Mouse (Mus musculus) spleen, adult 18-20 months (tissue): Measurements from ENCODE around the gene Duxbl1.
"Not testable (repeated sequence)": the region's sequence is repeated elsewhere in the genome, so short reads cannot be mapped to it uniquely, and the experiment has no call there.

Experiments
- DNase-seq, 2 experiments: peaks; one replicate each; pipeline ENCODE4 v3.0.0; 2022; ENCODE audit warnings: mixed read lengths in 2 of 2

Duxbl1 gene

DNA sequence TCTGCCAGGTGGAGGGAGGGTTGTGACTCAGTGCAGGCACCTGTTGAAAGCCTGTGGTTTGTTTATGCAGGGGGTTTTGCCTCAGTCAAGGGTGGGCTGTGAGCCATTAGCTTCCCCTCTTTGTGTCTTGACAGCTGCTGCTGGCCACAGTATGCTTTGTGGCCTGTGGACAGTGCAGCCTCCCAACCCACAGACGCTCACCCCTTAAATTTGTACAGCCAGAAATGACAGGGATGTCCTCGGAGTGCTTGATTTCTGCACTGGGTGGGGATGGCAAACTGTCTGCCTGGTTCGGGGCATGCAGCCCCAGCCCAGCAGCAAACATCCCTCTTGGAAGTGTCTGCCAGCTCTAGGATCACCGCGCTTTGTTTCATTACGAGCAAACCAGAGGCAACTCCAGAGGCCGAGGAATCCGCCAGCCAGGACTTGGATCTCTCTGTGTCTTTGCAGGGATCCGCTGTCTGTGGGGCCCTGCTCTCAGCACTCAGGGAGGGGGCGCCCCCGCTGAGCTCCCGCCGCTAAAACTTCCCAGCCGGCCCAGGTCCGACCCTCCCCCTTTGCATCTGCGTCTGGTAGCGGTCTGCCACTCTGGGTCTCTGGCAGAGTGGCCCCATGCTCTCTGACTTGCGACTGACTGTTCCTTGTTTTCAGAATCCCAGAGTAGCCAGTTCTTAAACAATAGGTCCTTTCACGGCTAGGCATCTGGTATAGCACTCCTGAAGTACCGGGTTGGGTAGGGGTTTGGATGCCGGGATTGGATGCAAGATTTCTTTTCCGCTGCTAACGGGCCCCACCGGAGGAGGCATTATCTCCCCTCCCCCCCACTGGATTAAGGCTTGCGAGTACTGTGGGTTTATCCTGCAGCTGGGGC lies at the start of gene Duxbl1:
Gene Duxbl1 (plus strand): TSS at position 207 of the 871 bp plus-strand sequence.
- not testable (repeated sequence) for DNase-seq

DNA sequence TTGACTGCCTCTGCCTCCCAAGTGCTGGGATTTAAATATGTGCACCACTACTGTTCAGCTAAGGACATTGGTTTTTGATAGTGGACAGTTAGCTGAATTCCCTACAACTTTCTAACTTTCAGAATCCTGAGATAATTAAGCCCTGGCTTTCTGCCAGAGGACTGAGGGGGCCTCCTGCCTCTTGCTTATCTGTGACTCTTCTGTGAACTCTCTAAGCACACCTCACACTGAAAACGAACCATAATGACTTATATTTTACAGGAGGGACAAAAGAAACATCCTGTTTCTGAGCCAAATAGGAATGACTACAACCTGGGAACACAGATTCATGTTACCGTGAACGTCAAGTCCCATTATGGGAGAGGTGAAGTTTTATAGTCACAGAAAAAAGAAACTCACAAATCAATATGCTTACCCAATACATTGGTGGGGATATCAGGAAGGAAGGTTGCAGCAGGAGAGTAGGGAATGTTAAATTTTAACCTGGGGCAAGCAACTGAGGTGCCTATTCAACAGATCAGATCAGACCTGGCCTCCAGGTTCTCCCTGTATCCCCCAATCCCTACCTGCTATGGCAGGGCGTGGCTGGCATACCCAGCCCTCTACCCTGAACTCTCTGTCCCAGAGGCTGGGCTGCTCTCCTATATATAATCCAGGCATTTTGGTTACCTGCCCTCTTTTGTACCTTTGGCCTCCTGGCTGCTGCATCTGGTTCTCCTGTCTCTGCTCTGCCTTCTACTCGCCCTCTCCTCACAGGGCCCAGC lies 41.3 kb upstream of the Duxbl1 start:
- not testable (repeated sequence) for DNase-seq

DNA sequence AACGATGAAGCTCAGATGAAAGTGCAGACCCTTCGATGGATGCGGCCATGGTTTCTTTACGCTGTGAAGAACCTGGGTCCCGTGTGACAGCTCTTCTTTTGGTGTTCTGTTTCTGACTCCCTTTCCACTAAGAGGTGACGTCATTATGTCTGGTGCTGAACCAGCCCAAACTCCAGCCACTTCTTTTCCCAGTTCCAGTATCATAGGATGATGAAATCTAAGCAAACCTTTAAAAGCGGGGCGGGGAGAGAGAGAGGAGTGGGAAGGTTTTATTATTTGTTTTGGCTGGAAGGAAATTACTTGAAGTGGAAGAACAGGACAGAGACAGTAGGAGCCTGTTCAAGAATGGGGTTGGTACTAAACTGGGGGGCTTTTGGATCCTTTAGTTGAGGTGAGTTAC lies 40.4 kb upstream of the Duxbl1 start, which contains the start of gene Cphx1:
Gene Cphx1 (plus strand): TSS at position 301 of the 400 bp plus-strand sequence.
- DNase-seq = not testable (repeated sequence)

DNA sequence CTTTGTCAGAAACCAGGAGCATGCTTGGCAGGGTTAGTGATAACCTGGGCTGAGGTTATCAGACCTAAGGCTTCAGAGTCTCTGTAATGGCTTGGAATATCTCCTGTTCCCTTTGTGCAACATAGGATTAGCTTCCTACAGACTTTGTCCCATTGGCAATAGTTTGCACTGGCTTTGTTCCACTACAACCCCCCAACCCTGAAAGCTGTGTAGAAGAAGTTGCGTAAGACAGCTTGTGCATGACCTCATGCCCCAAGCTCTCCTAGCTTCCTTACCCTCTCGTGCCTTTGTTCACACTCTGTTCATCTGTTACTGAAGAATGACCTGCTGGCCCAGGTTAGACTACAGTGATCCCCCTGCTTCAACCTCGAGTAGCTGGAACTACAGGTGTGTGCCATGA lies 20.5 kb upstream of the Duxbl1 start:
- not testable (repeated sequence) for DNase-seq

DNA sequence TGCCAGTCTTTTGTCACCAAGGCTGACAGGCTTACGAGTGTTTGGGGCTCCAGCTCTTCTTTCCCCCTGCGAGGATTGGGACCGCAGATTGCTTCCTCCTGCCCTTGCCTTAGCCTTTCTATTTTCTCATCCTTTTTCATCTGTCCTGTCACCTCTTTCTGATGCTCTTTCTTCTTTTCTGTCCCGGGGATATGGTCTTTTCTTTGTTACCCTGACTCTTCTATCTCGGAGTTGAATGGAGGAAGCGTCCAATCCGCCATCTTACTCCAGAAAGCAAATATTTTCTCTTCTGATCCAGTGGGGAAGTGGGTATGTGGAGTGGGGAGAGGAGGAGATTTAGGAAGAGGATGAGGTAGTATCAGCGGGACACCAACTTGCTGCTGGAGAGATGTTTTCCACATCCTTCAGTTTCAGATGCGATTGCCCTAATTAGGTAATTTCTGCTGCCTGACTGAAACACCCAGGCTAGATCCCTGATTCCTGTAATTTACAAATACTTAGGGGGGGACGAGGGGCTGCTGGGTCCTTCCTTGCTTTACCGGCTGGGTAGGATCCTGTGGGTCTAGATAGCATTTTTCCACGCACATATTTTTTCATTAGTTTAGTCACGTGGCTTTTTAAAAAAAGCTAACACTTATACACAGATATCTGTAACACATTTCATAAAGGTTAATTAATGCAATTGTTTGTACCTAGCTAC lies 1.0 kb downstream of the Duxbl1 start:
- DNase-seq = not testable (repeated sequence)

DNA sequence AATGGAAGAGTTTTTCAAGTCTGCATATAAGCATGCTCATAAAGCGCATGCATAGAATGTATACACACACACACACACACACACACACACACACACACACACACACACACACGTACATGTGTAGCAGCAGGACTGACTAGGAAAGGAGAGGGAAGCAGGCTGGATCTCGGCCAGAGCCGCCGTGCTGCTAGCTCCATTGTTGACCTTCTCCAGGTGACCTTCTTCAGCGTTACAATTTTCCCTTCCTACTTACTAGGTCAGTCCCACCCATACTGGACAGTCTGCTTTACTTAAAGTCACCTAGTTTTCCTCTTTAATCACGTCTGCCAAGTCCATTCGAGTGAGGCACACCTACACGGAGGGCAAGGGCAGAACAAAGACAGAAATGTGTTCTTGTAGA lies 3.5 kb downstream of the Duxbl1 start:
- not testable (repeated sequence) for DNase-seq

DNA sequence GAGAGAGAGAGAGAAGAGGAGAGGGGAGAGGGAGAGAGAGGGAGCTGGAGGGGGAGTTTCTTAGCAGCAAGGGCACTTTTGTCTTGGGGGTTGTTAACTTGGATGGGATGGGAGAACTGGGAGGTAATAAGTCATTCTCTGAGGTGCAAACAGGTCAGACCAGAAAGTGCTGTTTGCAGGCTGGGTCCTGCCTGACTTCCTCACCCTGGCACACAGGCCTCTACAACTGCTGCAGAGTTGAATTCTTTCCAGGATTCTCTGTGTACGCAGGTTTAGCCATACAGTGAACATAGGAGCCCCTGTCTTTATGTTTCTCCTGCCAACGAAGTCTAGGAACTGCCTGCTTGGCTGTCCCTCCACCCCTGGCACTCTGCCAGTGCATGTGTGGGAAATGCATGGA lies 29.1 kb downstream of the Duxbl1 start:
- DNase-seq = not testable (repeated sequence)

DNA sequence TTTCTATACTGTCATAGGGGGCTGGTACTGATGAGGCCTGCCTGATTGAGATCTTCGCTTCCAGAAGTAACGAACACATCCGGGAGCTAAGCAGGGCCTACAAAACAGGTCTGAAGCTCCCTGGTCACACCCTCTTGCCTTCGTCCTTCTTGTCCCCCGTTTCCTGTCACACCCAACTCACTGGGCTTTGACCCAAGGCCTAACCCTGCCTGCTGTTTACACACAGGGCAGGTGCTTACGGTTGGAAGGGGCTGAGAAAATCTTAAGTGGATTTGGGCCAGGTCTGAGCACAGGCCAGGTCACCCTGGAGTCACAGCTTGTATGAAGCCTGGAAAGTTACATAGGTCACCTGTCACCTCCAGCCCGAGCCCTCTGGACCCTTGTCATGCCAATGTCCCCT lies 38.0 kb downstream of the Duxbl1 start:
- not testable (repeated sequence) for DNase-seq

DNA sequence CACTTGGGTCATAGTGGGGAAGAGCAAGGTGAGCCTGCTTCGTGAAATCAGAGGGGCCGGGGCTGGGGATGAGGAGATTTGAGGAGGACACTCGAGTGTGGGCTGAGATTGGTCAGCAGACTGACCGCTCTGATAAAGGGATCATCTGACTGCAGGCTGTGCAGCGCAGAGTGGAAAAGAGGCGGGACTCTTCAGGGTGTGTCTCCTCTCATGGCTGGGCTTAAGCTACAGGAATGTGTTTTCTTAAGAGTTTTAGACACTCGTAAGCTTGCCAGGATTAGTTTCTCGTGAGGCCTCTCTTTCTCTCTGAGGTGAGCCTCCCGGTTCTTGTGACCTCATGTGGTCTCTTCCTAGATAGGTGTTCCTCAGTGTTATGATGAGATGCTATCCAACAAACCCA lies 43.2 kb downstream of the Duxbl1 start:
- DNase-seq = not testable (repeated sequence)

DNA sequence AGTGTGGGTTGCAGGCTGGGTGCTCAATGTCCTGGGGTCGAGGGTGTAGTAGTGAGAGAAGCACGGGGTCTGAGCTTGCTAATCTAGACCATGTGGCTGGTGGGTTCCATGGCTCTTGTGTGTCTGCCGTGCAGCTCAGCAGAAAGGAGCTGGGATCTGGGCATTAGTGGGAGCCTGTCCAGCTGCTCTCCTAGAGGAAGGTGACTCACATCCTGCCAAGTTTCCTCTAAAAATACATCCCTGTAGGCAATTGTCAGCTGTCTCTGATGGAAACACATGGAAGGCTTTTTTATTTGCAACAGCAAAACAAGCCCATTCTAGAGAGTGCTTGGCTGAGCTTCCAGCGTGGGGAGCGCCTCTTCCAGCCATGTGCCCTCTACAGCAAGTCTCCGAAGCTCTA lies 44.5 kb downstream of the Duxbl1 start:
- not testable (repeated sequence) for DNase-seq

DNA sequence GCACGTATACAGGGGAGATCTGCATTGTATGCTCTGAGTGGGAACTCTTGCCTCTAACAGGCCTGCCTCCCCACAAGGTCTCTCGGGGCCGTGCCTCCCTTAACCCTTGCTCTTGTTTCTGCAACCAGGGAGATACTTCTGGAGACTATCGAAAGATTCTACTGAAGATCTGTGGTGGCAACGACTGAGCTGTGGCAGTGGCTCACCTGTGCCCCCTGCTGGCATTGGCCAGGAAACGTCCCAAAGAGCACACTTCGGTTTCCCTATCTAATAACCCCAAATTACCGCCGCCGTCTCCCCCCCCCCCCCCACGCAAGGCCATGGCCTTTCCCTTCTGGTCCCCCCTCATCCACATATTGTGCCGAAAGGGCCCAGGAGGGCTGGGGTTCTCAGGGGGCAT lies 47.3 kb downstream of the Duxbl1 start:
- DNase-seq = not testable (repeated sequence)

DNA sequence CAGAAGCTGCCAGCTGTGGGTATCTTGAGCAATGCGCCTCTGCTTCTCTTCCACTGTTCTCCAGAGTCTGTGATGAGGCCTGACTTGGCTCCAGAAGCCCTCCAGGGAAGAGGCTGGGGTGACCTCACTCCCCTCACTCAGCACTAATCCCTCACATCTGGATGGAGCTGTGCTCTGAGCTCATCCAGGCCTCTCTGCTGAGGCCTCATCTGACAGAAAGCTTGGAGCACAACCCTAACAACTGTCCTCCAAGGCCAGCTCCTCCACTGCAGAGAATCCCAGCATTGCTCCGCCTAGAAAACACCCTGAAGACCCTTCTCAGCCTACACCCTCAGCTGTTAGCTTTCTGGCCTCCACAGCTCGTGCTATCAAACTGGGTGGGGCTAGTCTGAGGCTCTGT lies 56.0 kb downstream of the Duxbl1 start:
- DNase-seq = not testable (repeated sequence)

DNA sequence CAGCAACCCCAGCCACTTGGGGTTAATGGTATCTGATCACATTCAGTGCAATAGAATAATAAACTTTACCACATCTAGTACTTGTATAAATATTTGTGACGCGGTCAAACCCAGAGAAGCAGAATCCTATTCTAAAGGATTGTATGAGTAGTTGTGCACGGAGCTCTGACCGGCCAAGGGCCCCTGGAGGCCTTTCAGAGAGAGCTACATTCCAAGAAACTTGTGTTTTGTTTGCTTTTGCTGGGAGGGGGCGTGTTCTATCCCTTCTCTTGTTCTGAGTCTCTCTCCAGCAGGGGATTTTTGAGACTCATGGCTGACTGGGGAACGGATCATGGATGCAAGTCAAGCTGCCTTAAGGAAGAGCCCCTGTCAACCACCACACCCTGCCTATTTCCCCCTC lies 57.1 kb downstream of the Duxbl1 start:
- not testable (repeated sequence) for DNase-seq
